Mouse (Mus musculus) embryo, embryonic 10.5 days (tissue): ENCODE measurements around the gene Nup107.

Source experiments
- DNase-seq: peaks from one replicate; pipeline ENCODE4 v3.0.0-alpha.2; 2015; ENCODE audit warnings: low spot score

The Nup107 gene

DNA sequence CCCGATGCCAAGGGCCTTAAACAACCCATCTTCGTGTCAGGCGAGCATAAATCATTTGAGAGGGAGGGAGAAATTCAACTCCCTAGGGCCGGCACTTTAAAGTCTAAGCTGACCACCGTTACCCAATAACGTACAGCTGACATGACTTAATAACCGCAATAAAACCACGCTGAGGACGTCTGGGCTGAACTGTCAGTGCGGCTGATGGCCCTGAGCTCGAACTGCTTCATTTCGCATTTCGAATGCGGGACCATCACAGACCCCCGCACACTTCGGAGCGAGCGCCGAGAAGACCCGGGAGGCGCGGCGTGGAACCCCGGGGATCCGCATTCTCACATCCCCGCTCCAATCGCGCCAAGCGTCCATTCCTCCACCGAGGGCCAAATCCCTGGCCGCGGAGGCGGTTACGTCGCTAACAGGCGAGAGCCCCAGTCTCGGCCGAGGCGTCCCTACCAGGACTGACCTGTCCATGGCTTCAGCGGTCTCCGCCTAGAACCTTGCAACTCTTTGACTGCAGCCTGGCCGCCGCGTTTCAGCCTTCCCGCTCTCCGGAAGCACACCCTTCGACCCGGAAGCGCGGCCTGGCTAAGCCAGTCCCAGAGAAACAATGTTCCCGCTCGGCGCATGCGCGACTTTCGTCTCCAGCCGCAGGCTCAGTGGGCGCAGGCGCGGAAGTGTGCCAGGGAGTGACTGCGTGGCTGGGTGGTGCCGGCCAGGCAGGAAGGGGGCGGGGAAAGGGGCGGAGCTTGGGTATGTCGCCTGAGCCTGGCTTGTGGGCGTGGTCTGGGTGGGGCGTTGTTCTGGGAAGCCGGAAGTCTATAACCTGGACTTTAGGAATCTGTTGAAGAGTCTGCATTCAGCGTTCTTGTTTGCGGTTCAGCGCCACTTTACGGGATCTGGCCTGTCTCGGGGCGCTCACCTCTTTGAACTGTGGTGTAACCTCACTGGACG lies at the start of gene Nup107:
TSS of gene Nup107 (minus strand) at position 565 of the 951 bp plus-strand sequence.
- DNase-seq: peak; percentile 100

DNA sequence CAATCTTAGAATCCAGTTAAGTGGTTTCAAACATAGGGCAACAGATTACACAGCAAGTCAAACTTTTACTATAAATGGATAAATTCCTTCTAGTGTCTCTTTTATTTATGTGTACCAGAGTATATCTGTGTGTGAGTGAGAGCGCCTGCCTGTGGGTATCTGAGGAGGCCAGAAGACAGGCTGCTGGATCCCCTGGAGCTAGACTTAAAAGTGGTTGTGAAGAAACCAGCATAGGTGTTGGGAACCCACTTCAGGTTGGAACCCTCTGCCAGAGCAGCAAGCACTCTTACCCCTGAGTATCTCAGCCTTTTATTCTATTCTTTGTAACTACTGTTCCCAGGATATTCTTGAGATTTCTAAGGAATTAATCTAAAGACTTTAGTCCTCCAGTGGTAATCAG lies 49.3 kb upstream of the Nup107 start:
- DNase-seq: no peak

DNA sequence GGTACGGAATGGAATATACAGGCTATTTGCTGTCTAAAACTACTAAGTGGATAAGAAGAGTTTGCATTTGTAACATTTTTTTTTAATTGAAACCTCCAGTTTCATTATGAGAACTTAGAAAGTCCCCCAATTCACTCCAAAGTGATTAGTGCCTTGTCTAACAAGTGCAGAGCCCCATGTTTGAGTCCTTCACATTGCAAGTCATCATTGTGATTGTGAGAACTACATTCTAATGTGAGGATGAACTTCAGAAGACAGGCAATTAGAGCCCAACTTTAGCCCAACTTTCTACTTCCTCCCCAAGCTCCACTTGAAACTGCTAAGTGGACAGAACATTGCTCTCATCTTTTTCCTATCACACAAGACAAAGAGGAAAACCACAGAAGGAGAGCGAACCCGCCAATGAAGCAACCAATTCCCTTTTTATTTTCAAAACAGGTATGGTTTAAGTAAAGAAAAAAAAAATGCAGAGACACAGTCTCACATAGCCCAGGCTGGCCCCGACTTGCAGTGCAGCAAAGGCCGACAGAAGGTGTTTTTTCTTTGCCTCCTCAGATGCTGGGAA lies 48.0 kb upstream of the Nup107 start:
- DNase-seq: no peak

DNA sequence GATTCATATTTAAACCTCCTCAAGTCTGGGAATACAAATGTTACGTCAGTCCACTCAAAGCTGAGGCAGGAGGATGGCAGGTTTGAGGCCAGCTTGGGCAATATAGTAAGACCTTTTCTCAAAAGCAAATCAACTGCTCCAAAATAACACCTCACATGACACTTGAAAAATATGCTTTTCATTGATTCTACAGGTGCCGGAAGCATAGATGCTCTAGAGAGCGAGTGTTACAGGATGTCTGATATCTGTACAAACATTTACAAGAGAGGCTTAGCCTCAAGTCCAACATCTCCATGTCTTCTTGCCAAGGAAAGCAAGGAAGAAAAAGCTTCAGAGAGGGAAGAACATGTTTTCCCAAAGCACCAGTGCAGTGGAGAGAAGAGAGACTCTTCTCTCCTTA lies 47.2 kb upstream of the Nup107 start:
- no peak for DNase-seq

DNA sequence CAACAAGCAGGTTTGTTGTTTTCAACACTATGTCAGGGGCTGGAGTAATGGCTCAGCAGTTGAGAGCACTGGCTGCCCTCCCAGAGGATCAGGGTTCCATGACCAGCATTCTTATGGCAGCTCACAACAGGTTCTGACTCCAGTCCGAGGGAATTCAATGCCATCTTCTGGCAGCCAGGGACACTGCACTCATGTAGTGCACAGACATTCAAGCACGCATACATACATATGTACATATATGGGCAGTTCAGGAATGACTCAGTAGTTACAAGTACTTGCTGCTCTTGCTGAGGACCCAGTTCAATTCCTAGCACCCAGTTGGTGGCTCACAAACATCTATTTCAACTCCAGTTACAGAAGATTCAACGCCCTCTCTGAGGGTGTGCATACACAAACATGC lies 46.4 kb upstream of the Nup107 start:
- no peak for DNase-seq

DNA sequence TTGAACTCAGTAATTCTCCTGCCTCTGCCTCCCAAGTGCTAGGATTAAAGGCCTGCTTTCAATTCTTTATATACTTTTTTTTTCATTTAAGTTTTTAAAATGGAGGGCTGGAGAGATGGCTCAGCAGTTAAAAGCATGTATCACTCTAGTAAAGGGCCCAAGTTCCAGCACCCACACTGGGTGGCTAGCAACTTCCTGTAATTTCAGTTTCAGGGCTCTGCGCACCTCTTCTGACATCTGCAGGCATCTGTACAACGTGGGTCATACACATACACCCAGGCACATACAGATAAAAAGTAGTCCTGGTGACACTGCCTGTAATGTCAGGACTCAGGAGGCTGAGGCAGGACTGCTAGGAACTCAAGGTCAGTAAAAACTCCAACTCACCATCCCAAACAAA lies 43.8 kb upstream of the Nup107 start:
- DNase-seq: no peak

DNA sequence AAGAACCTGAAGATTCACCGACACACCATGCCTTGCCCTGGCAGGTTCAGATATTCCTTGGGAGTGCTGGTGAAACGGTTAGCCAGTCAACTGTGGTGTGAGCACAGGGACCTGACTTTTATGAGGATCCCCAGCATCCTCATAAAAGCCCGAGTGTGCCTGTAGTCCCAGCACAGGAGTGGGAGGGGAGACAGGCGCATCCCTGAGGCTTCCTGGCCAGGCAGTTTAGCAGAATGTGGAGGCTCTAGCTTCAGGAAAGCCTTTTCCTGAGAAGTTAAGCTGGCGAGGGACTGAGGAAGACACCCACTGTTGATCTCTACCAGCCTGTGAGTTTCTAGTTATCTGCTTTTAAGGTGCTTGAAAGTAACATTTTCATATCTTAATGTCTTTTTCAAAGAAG lies 42.9 kb upstream of the Nup107 start:
- DNase-seq: no peak

DNA sequence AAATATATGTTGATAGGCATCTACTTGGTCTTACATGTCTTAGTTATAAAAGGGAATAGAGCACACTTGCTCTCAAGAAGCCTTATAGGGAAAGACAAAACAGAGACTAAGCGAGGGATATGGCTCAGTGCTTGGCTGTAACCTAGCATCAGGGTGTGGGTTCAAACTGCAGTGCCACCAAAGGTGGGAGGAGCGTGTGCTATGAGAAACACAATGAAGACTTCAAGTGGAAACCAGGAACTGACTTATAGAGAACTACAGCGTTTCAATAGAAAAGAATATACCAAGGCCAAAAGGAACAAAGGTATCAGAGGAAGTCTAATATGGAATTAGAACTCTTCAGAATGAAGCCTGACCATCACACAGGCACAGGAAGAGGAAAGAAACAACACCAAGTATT lies 38.3 kb upstream of the Nup107 start:
- no peak for DNase-seq

DNA sequence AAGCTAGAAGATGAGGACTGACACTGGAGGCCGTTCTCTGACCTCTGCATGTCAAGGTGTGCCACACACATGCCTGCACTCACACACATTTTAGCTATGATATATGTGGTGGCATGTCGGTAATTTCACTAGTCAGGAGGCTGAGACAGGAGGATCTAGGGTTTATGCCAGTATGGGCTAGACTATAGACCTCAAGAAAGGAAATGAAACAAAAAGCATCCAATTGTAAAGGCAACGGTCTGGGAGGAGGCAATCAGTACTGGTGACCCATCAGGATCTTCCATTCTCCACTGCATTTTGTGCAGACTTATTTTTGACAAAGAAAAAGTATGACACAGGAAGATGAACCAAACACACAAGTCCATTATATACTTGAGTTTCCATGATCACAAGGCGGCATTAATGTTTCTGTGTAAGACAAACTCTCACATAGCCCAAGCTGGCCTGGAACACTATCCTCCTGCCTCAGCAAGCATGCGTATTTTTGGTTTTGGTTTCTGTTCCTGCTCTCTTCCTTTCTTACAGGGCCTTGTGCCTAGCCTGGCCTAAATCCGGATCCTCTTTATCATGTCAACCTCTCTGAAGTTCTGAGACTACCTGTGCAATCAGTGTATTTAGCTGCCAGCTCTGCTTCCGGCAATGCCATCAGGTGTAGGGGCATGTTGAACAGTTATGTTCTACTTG lies 37.1 kb upstream of the Nup107 start:
- DNase-seq: no peak

DNA sequence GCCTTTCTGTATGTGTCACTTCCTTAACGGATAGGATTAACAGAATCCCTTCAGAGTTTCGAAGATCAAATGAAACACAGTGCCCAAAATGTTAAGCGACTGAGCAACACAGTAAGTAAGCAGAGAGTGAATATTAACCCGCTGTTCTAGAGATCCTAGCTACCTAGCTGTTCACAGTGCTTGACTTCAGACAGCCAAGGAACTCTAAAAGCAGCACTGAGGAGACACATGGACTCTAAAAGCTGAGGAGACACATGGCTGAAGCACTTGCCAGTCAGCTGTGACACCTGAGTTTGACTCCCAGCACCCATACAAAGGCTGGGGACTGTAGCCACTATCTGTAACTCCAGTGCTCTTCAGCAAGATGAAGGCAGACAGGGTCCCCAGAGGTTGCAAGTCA lies 36.5 kb upstream of the Nup107 start:
- no peak for DNase-seq

DNA sequence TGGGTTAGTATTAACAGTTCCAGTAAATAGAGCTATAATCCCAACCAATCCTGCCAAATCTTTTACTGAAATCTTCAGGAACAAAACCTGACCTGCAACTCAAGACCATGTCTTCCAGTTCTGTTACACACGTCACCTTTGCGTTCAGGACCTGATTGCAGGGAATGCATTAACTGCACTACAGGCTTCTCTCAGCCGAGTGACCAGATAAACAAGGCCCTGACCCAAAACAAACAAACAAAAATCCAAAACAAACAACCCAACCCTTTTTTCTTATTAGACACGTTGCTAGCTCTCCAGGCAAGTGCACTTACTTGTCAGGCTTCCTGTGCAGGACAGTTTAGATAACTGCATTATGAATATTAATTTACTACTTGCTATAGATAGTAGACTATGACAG lies 36.0 kb upstream of the Nup107 start:
- no peak for DNase-seq

DNA sequence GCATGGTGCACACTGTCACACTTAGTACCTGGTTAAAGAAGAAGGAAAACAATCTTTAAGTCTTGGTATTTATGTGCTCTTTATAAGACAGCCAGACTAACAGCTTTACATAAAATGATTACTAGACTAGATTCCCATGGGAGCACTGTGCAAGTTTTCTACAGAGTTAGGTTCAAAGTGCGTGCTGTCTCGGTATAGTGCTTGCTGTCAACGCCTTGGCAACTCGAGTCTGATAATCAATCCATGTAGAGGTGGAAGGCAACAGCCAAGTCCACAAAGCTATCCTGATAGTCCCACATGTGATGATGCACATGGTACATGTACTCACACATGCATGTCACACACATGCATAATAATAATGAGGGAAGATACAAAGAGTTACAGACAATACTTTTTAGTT lies 32.1 kb upstream of the Nup107 start:
- no peak for DNase-seq

DNA sequence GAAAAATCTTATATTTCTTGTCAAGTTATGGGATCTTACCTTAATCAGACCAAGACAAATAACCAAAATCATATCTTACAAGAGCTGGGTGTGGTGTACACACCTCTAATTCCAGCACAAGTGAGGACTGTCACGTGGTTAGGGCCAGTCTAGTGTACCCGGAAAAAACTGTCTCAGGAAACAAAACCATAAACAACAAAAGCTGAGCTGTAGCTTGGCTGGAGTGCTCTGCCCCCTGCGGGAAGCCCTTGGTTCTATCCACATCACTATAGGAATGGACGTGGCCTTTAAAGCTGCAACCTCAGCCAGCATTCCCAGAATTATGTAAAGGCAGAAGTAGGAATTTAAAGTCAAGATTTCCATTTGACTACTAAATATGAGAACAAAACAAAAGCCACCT lies 31.6 kb upstream of the Nup107 start:
- no peak for DNase-seq

DNA sequence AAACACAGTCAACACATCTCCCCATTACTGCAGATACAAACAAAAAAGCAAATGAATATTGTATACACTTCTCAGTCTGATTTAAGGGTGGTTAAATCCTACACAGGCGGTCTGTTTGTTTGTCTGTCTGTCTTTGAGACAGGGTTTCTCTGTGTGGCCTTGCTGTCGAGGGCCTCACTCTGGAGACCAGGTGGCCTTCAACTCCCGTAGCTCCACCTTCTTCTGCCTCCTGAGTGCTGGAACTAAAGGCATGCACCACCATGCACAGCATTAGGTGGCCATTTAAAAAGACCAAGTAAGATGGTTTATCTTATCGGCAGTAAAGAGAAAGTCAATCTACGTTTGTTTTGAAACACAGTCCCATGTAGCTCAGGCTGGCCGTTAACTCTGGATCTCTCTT lies 30.8 kb upstream of the Nup107 start:
- no peak for DNase-seq

DNA sequence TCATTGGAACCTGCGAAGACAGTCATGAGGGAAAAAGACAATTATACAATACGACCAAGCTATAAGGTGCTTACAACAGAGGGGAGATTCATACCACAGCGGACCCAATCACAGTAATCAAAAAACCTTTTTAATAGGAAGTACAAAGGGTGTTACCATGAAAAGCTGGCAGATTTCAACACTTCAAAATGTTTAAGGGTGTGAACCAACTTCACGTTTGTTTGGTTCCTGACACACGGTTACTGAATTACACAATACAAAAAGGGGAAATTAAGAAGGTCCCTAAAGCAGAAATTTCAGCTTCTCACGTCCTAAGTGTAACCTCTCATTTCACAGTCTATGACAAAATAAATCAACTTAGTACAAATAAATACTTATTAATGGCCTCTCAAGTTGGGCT lies 26.1 kb upstream of the Nup107 start:
- no peak for DNase-seq

DNA sequence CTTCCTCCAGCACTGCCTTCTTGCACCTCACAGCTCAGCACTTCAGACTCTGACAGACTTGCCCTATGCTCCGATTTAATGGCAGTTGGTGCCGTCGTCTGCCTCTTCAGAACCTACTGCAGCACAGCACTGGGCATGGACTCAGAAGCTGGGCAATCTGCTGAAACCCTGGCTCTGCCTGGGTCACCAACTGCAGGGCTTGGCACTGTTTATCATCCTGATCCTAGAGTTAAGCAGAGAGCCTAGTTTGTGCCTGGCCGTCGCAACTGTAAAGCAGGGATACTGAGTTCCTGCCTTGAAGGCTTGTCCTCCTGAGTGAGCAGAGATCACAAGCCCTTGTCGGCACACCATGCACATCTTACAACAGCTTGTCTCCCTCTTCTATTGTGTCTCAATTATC lies 24.2 kb upstream of the Nup107 start:
- no peak for DNase-seq

DNA sequence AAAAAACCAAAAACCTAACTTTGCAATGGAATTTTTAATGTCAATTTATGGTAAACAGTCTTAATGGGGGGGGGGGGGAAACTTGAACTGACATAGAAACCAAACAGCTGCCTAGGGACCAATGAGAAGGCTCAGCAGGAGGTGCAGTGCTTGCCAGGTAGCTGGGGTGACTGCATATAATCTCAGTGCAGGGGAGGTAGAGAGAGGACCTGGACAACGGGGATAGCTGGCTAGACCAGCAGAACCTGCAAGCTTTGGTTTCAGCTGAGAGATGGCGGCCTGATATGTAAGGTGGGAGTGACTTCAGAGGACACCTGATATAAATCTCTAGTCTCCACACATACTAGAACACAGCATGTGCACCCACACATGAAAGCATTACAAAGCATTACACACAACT lies 20.0 kb upstream of the Nup107 start:
- DNase-seq: no peak

DNA sequence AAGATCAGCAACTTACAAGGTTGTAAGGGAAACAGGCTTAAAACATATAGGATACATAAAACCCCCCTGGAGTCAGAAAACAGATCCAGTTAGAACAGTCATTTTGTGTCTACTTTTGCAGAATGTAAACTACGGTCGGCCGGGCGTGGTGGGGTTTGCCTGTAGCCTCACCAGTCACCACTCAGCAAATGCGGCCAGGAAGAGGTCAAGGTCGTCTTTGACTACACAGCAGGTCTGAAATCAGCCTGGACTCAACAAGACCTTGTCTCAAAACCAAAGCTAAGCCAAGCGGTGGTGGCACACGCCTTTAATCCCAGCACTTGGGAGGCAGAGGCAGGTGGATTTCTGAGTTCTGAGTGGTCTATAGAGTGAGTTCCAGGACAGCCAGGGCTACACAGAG lies 19.1 kb upstream of the Nup107 start:
- DNase-seq: no peak

DNA sequence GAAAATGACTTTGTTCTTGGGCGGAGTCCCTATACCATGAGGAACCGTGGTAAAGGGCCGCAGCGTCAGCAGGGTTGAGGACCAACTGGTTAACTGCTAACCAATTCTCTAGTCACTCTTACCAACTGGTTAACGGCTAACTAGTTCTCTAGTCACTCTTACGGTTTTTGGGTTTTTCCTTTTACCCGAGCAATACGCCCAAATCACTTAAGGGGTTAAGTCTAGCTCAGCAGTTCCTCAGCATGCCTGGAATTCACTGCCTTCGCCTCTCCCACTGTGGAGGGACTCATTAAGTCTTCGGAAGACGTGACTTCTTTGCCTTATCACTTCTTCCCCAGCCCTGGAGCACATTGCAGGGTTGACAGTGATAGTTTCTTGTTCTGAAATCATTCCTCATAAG lies 18.0 kb upstream of the Nup107 start:
- DNase-seq: no peak

DNA sequence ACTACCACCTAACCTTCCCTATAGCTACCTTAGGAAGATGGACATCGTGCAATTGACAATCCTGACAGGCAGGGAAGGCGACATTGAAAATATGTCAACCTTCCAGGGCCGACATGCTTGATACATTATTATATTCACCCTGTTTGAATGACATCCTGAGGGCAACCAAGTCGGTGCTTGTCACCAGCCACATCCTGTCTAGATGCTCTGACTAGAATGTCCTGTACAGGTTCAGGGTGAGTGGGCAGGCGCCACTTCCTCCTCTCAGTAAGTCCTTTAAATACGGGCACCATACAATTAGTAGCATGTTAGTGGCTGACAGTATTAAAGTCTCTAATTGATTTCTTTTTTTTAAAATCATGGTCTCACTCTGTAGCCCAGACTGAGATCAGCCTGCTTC lies 15.6 kb upstream of the Nup107 start:
- DNase-seq: no peak

DNA sequence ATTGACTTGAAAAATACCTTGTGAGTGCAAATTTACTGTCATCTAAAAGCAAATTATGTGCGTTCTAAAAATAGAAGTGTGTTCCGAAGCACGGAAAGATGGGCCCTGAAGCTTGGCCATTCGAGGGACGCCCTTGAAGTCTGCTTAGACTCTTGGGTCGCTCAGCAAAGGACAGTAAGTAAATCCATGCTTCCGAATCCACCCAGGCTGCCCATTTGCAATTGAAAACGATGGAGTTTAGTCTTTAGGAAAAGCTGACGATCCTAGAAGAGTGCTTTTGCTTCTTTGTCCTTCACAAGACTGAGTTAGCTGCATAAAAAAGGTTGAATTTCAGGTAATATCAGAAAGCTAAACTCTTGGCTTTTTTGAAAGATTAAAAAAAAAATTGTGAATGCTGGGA lies 13.4 kb upstream of the Nup107 start:
- DNase-seq: no peak

DNA sequence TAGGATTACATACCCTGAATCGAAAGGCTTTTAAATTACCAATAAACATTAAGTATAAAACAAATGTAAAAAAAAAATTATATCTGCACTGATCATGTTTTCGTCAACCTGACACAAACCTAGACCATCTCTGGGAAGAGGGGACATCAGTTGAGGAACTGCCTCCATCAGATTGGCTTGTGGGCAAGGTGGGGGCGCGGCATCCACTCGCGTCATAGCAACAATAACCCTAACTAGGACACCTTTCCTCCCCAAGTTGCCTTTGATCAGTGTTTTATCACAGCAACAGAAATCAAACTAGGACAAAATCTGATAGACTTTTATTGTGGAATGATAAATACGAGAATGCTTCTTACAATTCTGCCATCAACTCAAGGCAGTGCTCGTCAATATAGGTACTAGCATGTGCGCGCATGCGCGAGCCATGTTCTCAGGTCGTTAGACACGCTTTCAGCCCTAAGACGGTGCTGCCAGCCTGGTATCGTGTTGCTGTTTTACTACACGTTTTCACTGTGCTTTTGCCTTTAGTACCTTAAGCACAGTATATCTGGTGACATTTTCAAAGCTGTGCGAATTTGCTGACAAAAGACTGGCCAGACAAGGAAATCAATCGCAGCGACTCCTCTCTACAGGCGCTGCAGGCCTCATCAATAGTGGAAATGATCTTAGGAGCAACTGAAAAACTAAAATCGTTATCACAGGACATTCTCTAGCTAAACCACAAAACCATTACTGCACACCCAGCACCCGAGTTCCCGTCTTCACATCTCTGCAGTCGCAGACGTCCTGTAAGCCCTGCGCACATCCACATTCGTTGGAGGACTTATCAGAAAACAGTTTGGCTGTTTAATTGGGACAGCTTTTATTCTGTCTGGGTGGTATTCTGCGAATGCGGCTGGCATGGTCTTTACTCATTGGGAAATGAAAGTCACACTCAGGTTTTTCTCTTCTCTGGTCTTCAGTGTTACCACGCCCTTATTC lies 11.7 kb upstream of the Nup107 start:
- DNase-seq: no peak
